Mouse (Mus musculus) embryonic fibroblast, embryonic 13.5 days (primary cell): ENCODE measurements around the gene Tex26.

Source experiments
- CTCF ChIP-seq: IDR thresholded peaks from 2 replicates; pipeline ENCODE4 v1.5.1; 2011; ENCODE audit warnings: mild to moderate bottlenecking, control low read depth, low read length, moderate library complexity, borderline replicate concordance; ENCODE audit not compliant: insufficient read depth
- POLR2A ChIP-seq: IDR thresholded peaks from 2 replicates; pipeline ENCODE4 v1.6.1; 2011; ENCODE audit warnings: low read depth, mild to moderate bottlenecking, control low read depth, low read length, moderate library complexity

DNA sequence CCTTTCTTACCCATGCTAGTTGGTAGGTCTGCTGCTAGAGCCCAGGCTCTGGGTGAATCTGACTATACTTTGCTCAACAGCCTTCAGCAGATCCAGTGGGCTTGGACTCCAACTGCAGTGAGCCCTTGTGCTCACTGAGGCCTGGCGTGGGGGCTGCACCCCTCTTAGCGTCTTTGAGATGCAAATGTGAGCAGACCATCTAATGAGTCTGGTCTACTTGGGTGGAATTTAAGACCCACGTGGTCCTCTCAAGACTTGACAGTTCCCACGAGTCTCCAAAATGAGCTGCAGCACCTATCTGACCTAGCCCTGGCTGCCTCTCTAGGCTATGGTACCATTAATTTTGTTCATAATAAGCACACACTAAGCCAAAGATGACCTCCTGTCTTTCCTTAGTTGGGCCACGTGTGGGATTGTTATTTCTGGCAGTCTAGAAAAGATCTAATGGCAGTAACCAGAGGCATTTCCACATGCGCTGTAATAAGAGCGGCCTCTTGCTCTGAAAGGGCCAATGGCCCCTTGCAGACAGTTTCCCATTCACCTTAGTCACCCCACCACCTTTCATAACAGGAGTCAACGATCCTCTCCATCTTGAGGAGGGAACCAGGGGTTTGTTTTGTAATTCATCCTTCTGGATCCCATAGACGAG, 74.1 kb downstream of the Tex26 start:
- no peak for TF ChIP-seq POLR2A
- TF ChIP-seq CTCF, result no peak
